Mouse (Mus musculus) lung, postnatal 0 days (tissue): ENCODE results near the gene Gm20517. TPM values are rescaled to one million over a fixed set of nuclear protein-coding genes. Genes with fewer than 3 reads are reported as not detected.
A peak's percentile ranks its signal among the peaks of the same experiment; 100 is the strongest.

Experiments
- ATAC-seq: fragments of 200-750 bp; cut with Nextera tagmentation; 2 replicates; pipeline ENCODE4 v1.8.0; 2017; ENCODE audit warnings: moderate library complexity
- DNase-seq: peaks from one replicate; pipeline ENCODE4 v3.0.0-alpha.2; 2016; ENCODE audit warnings: low spot score
- H3K27ac ChIP-seq: fragments of 300-500 bp; sonication (generic); 2 replicates; pipeline ENCODE4 v1.5.1; 2014; ENCODE audit warnings: antibody characterized with exemption, mild to moderate bottlenecking, low read length, mixed read lengths
- H3K27me3 ChIP-seq: fragments of 300-500 bp; sonication (generic); replicated peaks from 2 replicates; pipeline ENCODE4 v1.6.1; 2014; ENCODE audit warnings: low read length, mixed read lengths; ENCODE audit not compliant: insufficient read depth
- H3K36me3 ChIP-seq: fragments of 300-500 bp; sonication (generic); 2 replicates; pipeline ENCODE4 v1.6.1; 2014; ENCODE audit warnings: low read length, mixed read lengths; ENCODE audit not compliant: insufficient read depth
- H3K4me1 ChIP-seq: fragments of 300-500 bp; sonication (generic); 2 replicates; pipeline ENCODE4 v1.6.1; 2014; ENCODE audit warnings: antibody characterized with exemption, low read depth, low read length, mixed read lengths; ENCODE audit not compliant: insufficient read depth
- H3K4me2 ChIP-seq: fragments of 300-500 bp; sonication (generic); replicated peaks from 2 replicates; pipeline ENCODE4 v1.6.1; 2014; ENCODE audit warnings: low read depth, mild to moderate bottlenecking, low read length, moderate library complexity, mixed read lengths
- H3K4me3 ChIP-seq: fragments of 300-500 bp; sonication (generic); 2 replicates; pipeline ENCODE4 v1.5.1; 2014; ENCODE audit warnings: low read depth, low read length
- H3K9ac ChIP-seq: fragments of 300-500 bp; sonication (generic); replicated peaks from 2 replicates; pipeline ENCODE4 v1.6.1; 2014; ENCODE audit warnings: low read depth, mild to moderate bottlenecking
- H3K9me3 ChIP-seq: fragments of 300-500 bp; sonication (generic); 2 replicates; pipeline ENCODE4 v1.6.1; 2016; ENCODE audit warnings: low read length, mixed read lengths
- CTCF ChIP-seq: IDR thresholded peaks from 2 replicates; pipeline ENCODE4 v1.5.1; 2016; ENCODE audit warnings: antibody characterized with exemption, mild to moderate bottlenecking
- EP300 ChIP-seq: IDR thresholded peaks from 2 replicates; pipeline ENCODE4 v1.6.1; 2016; ENCODE audit warnings: antibody characterized with exemption, mild to moderate bottlenecking, control low read depth
- WGBS: fragments of 180-500 bp; shearing (Covaris S2); extraction: QIAGEN DNeasy Blood & Tissue Kit; methylation state at CpG from one replicate; pipeline ENCODE4 v1.1.7; 2014; 5-methylcytosine and 5-hydroxymethylcytosine counted together
- polyA plus RNA-seq: library from polyadenylated mRNA; unstranded; fragments of >200 nt; fragmentation: Nextera tagmentation; extraction: Ambion mirVana; gene quantifications from 2 replicates; pipeline ENCODE4 v1.2.1, GENCODE M21; 2015

The Gm20517 gene
- polyA plus RNA-seq, 1 experiment from 2014 or later: 1.4 TPM

- Histone ChIP-seq H3K4me3 (peak within 1 kb of the TSS; percentile 81), H3K27ac (peak within 1 kb of the TSS; percentile 62; the same call in 1 of the 2 replicates), H3K4me1 (no peaks in the 10 kb centered on the region), H3K4me2 (peak within 1 kb of the TSS; percentile 93), H3K9me3 (no peaks in the 10 kb centered on the region), H3K9ac (peak within 1 kb of the TSS; percentile 62), H3K27me3 (no peaks in the 10 kb centered on the region), H3K36me3 (no peaks in the 10 kb centered on the region)
- WGBS: 1% methylated on average over 43 of the region's 82 CpGs
- ATAC-seq: peak; percentile 95
- no peak for TF ChIP-seq EP300
- TF ChIP-seq CTCF: peak; percentile 87
- peak; percentile 98 for DNase-seq
Measured at GRCm38 (mm10) chr17:47694503-47695336, 83.3 kb downstream of the Gm20517 start, which contains the start of gene Prickle4. Gene Prickle4, minus strand, starts transcription at chr17:47694736.

DNA sequence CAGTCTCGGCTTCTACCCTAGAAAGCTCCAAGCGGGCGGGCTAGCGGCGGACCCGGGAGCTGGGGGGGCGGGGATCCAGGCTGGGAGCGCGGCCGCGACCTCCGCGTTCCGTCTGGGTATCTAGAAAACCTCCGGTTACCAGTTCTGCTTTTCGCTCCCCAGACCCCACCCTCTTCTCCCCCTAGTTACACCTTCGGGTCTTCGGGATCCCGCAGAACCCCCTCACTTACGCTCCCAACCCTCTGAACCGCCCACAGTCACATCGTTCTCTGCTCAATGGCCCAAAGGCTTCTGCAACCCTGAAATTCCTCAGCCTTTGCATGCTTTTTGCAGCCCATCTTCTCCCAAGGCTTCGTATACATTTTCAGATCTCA lies 83.9 kb downstream of the Gm20517 start:
- Histone ChIP-seq H3K9ac (peak overlapping the region; percentile 62), H3K27ac (0 out of 2 replicates have a peak overlapping the region, but pooled peaks have one; percentile 20), H3K4me1 (no peaks in the 10 kb centered on the region), H3K27me3 (no peaks in the 10 kb centered on the region), H3K9me3 (no peaks in the 10 kb centered on the region), H3K4me3 (peak overlapping the region; percentile 81), H3K36me3 (no peaks in the 10 kb centered on the region), H3K4me2 (peak overlapping the region; percentile 93)
- TF ChIP-seq CTCF: no peak
- TF ChIP-seq EP300: no peak
- 0% methylated on average over 15 of the region's 23 CpGs for whole genome bisulfite sequencing
- ATAC-seq: no peak
- no peak for DNase-seq

DNA sequence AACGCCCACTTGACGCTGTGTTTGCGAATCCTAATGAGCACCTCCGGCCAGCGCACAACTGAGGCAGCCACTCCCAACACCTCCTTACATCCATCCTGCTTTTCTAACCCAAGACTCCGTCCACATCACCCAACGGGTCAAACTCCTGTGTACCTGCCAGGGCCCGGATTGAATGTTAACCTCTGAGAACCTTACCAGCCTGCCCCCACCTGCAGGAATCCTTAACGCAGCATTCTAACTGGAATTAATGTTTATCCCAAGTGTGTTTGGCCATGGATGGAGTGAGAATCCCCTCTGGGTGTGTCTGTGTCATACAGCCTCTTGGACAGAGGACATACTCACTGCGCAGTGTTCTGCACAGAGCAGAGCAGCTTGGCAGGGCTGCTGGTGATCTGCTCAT lies 86.8 kb downstream of the Gm20517 start:
- whole genome bisulfite sequencing: 91% methylated on average over 10 of the region's 10 CpGs
- no peaks in the 10 kb centered on the region for H3K9me3 ChIP-seq
- DNase-seq: no peak

DNA sequence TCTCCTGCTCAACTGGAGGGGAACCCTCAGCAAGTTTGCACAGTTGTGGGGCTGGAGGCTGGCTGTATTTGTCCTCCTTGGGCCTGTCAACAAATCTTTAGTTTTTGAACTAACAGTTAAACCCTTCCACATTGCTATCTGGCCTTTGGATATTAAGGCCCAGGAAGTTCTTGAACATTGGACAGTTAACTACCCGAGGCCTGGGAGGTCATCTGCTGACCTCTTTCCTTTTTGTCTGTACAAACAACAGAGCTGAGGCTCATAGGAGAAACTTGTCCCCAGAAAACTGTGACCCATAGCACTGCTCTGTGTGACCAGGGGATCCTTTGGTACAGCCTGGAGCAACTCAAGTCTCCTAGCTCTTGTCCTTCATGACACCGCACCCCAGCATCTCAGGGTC lies 87.7 kb downstream of the Gm20517 start:
- Histone ChIP-seq H3K9ac (no peak overlapping the region), H3K4me1 (no peaks in the 10 kb centered on the region), H3K9me3 (no peaks in the 10 kb centered on the region), H3K4me3 (no peak overlapping the region), H3K36me3 (no peaks in the 10 kb centered on the region; the same call in 1 of the 2 replicates), H3K4me2 (no peak overlapping the region), H3K27me3 (no peaks in the 10 kb centered on the region), H3K27ac (no peak overlapping the region)
- no peak for ATAC-seq
- no peak for TF ChIP-seq EP300
- TF ChIP-seq CTCF: no peak
- DNase-seq: no peak
- 69% methylated on average over 2 of the region's 2 CpGs for WGBS

More for the DNA sequence above, 86.8 kb downstream of the Gm20517 start:
- Histone ChIP-seq H3K27me3 (no peaks in the 10 kb centered on the region), H3K4me2 (no peak overlapping the region), H3K4me1 (no peaks in the 10 kb centered on the region), H3K4me3 (no peak overlapping the region), H3K9ac (no peak overlapping the region), H3K36me3 (no peaks in the 10 kb centered on the region; the same call in 1 of the 2 replicates), H3K27ac (no peak overlapping the region)
- ATAC-seq: no peak
- TF ChIP-seq EP300: no peak
- no peak for TF ChIP-seq CTCF

DNA sequence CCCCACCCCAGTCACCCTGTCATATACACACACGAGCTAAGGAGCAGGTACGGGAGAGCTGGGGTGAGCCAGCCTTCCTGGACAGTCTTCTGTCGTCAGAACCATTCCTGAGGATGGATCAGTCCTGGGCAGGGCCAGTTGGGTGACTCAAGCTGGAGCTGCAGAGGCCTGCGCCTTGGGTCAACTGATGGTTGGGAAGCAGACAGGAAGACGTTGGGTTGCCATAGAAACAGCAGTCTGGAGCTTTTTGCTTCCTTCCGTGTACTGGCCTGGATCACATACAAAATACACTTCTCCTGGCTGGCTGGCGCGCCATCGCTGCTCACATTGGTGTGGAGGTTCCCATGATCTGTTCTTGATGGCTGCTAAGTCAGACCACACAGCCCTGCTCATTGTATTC lies 90.4 kb downstream of the Gm20517 start:
- 59% methylated on average over 9 of the region's 9 CpGs for WGBS
- DNase-seq (no peak), ATAC-seq (no peak)
- Histone ChIP-seq H3K4me3 (no peak overlapping the region), H3K27ac (no peak overlapping the region), H3K27me3 (no peaks in the 10 kb centered on the region), H3K9ac (no peak overlapping the region), H3K4me1 (no peaks in the 10 kb centered on the region), H3K36me3 (no peaks in the 10 kb centered on the region; the same call in 1 of the 2 replicates), H3K4me2 (no peak overlapping the region), H3K9me3 (no peaks in the 10 kb centered on the region)
- no peak for TF ChIP-seq CTCF
- no peak for TF ChIP-seq EP300

- H3K9me3 ChIP-seq: no peaks in the 10 kb centered on the region
- no peak overlapping the region for H3K4me3 ChIP-seq
- WGBS: 40% methylated on average over 28 of the region's 28 CpGs
- no peak overlapping the region for H3K9ac ChIP-seq
- no peaks in the 10 kb centered on the region for H3K4me1 ChIP-seq
- TF ChIP-seq CTCF: no peak
- TF ChIP-seq EP300: no peak
- H3K36me3 ChIP-seq: no peaks in the 10 kb centered on the region; the same call in 1 of the 2 replicates
- no peaks in the 10 kb centered on the region for H3K27me3 ChIP-seq
- no peak overlapping the region for H3K27ac ChIP-seq
- DNase-seq: peak; percentile 55
- no peak overlapping the region for H3K4me2 ChIP-seq
- peak; percentile 43 for ATAC-seq
Measured at GRCm38 (mm10) chr17:47702548-47703345, 91.4 kb downstream of the Gm20517 start.
